Mouse (Mus musculus): Measurements from ENCODE around the gene Nfkb1. TPM values are rescaled to one million over a fixed set of nuclear protein-coding genes. Genes with fewer than 3 reads are reported as not detected.

The Nfkb1 gene
- total and polyA plus RNA-seq, 3 experiments: 44.8 to 93.6 (median 59.9) TPM

GRCm38 (mm10) chr3:135673041-135673440 is 18.3 kb downstream of the Nfkb1 start:
- DNase-seq (ENCODE audit: low read depth, low spot score): no peak
- Histone ChIP-seq H3K27ac (ENCODE audit: control insufficient read depth, low read depth, low read length) (no peak overlapping the region), H3K9ac (ENCODE audit: control insufficient read depth, low read depth, low read length, poor library complexity, severe bottlenecking) (no peak overlapping the region), H3K9me3 (replicated peaks; ENCODE audit: insufficient read depth, low read length) (no peaks in the 10 kb centered on the region), H3K4me1 (ENCODE audit: control insufficient read depth in 1 of 2, insufficient read depth in 2 of 2, low read length in 2 of 2) (peaks cover 0 to 2% of the 10 kb centered on the region in 2 experiments; a peak in 2 of 4 replicates), H3K27me3 (ENCODE audit: control insufficient read depth in 1 of 2, insufficient read depth in 2 of 2, low read length in 2 of 2) (no peaks in the 10 kb centered on the region), H3K79me2 (ENCODE audit: control insufficient read depth, insufficient read depth, low read length, poor library complexity) (peaks cover 3% of the 10 kb centered on the region; the same call in 1 of the 2 replicates), H3K4me3 (ENCODE audit: control insufficient read depth in 1 of 2, insufficient read depth in 1 of 2, low read depth in 2 of 2, low read length in 2 of 2) (no peak overlapping the region), H3K36me3 (ENCODE audit: control insufficient read depth in 1 of 2, insufficient read depth in 2 of 2, low read length in 2 of 2) (peaks cover 0 to 8% of the 10 kb centered on the region in 2 experiments; a peak in 2 of 4 replicates)
- TF ChIP-seq CTCF (IDR thresholded peaks at IDR 0.05 in 2 of 3, conservative IDR thresholded peaks at IDR 0.05 in 1 of 3; ENCODE audit: control insufficient read depth in 1 of 3, insufficient read depth in 1 of 3, low read depth in 2 of 3, low read length in 3 of 3, poor library complexity in 1 of 3, severe bottlenecking in 1 of 3): no peak
- TF ChIP-seq USF1 (IDR thresholded peaks at IDR 0.05; ENCODE audit: low read depth, low read length): no peak
- no peak for TF ChIP-seq MEF2A (IDR thresholded peaks at IDR 0.05; ENCODE audit: extremely low read depth, insufficient replicate concordance, low read depth, low read length, poor library complexity, severe bottlenecking)
- no peak for TF ChIP-seq EP300 (IDR thresholded peaks at IDR 0.05; ENCODE audit: low read depth in 1 of 2, low read length in 2 of 2)
- no peak for TF ChIP-seq BHLHE40 (IDR thresholded peaks at IDR 0.05; ENCODE audit: borderline replicate concordance, low read depth, low read length)
- TF ChIP-seq KAT2A (conservative IDR thresholded peaks at IDR 0.05; ENCODE audit: low read depth, low read length): no peak
- no peak for TF ChIP-seq TBP (IDR thresholded peaks at IDR 0.05; ENCODE audit: low read depth, low read length)
- no peak for TF ChIP-seq ELF1 (IDR thresholded peaks at IDR 0.05; ENCODE audit: low read depth, low read length)
- TF ChIP-seq GATA1 (IDR thresholded peaks at IDR 0.05; ENCODE audit: low read depth, low read length): no peak
- TF ChIP-seq MAZ (IDR thresholded peaks at IDR 0.05; ENCODE audit: low read depth, low read length): no peak
- no peak for TF ChIP-seq POLR2A (IDR thresholded peaks at IDR 0.05; ENCODE audit: control insufficient read depth in 1 of 2, insufficient read depth in 1 of 2, low read depth in 1 of 2, low read length in 2 of 2, poor library complexity in 1 of 2)
- no peak for TF ChIP-seq E2F4 (IDR thresholded peaks at IDR 0.05; ENCODE audit: borderline replicate concordance, low read depth, low read length)
- TF ChIP-seq TCF12 (IDR thresholded peaks at IDR 0.05; ENCODE audit: low read depth, low read length): no peak

GRCm38 (mm10) chr3:135672135-135672534 is 19.2 kb downstream of the Nfkb1 start:
- Histone ChIP-seq H3K4me1 (ENCODE audit: control insufficient read depth in 1 of 2, insufficient read depth in 2 of 2, low read length in 2 of 2) (peaks cover 0 to 2% of the 10 kb centered on the region in 2 experiments; a peak in 2 of 4 replicates), H3K36me3 (ENCODE audit: control insufficient read depth in 1 of 2, insufficient read depth in 2 of 2, low read length in 2 of 2) (peaks cover 0 to 6% of the 10 kb centered on the region in 2 experiments; a peak in 2 of 4 replicates), H3K27ac (ENCODE audit: control insufficient read depth, low read depth, low read length) (no peak overlapping the region), H3K79me2 (ENCODE audit: control insufficient read depth, insufficient read depth, low read length, poor library complexity) (peaks cover 3% of the 10 kb centered on the region; the same call in 1 of the 2 replicates), H3K27me3 (ENCODE audit: control insufficient read depth in 1 of 2, insufficient read depth in 2 of 2, low read length in 2 of 2) (no peaks in the 10 kb centered on the region), H3K9me3 (replicated peaks; ENCODE audit: insufficient read depth, low read length) (no peaks in the 10 kb centered on the region), H3K4me3 (ENCODE audit: control insufficient read depth in 1 of 2, insufficient read depth in 1 of 2, low read depth in 2 of 2, low read length in 2 of 2) (no peak overlapping the region), H3K9ac (ENCODE audit: control insufficient read depth, low read depth, low read length, poor library complexity, severe bottlenecking) (no peak overlapping the region)
- no peak for DNase-seq (ENCODE audit: low read depth, low spot score)
- no peak for TF ChIP-seq ETS1 (IDR thresholded peaks at IDR 0.05; ENCODE audit: low read depth, low read length)
- no peak for TF ChIP-seq RCOR1 (IDR thresholded peaks at IDR 0.05; ENCODE audit: low read depth, low read length)
- TF ChIP-seq E2F4 (IDR thresholded peaks at IDR 0.05; ENCODE audit: borderline replicate concordance, low read depth, low read length): no peak
- no peak for TF ChIP-seq POLR2AphosphoS2 (IDR thresholded peaks at IDR 0.05; ENCODE audit: low read length)
- no peak for TF ChIP-seq EP300 (IDR thresholded peaks at IDR 0.05; ENCODE audit: low read depth in 1 of 2, low read length in 2 of 2)
- no peak for TF ChIP-seq TCF12 (IDR thresholded peaks at IDR 0.05; ENCODE audit: low read depth, low read length)
- TF ChIP-seq CHD1 (IDR thresholded peaks at IDR 0.05; ENCODE audit: low read depth, low read length): no peak
- no peak for TF ChIP-seq USF2 (IDR thresholded peaks at IDR 0.05; ENCODE audit: borderline replicate concordance in 1 of 2, insufficient read depth in 1 of 2, low read depth in 1 of 2, low read length in 2 of 2)
- TF ChIP-seq GATA1 (IDR thresholded peaks at IDR 0.05; ENCODE audit: low read depth, low read length): no peak
- no peak for TF ChIP-seq USF1 (IDR thresholded peaks at IDR 0.05; ENCODE audit: low read depth, low read length)
- no peak for TF ChIP-seq KAT2A (conservative IDR thresholded peaks at IDR 0.05; ENCODE audit: low read depth, low read length)
- no peak for TF ChIP-seq NELFE (IDR thresholded peaks at IDR 0.05; ENCODE audit: low read depth, low read length)
- TF ChIP-seq GABPA (IDR thresholded peaks at IDR 0.05; ENCODE audit: low read depth, low read length): no peak
- TF ChIP-seq BHLHE40 (IDR thresholded peaks at IDR 0.05; ENCODE audit: borderline replicate concordance, low read depth, low read length): no peak
- no peak for TF ChIP-seq SIN3A (IDR thresholded peaks at IDR 0.05; ENCODE audit: low read length)
- no peak for TF ChIP-seq TBP (IDR thresholded peaks at IDR 0.05; ENCODE audit: low read depth, low read length)
- TF ChIP-seq ELF1 (IDR thresholded peaks at IDR 0.05; ENCODE audit: low read depth, low read length): no peak
- no peak for TF ChIP-seq MYC (IDR thresholded peaks at IDR 0.05; ENCODE audit: low read depth, low read length)
- no peak for TF ChIP-seq ZKSCAN1 (IDR thresholded peaks at IDR 0.05; ENCODE audit: low read depth, low read length)
- no peak for TF ChIP-seq MAFK (IDR thresholded peaks at IDR 0.05; ENCODE audit: borderline replicate concordance, low read depth, low read length)

Measured in MEL (cell line).